Mouse (Mus musculus) frontal cortex, postnatal 25 days (tissue): ENCODE results near the gene Atrip.

Experiments used
- DNase-seq, 2 experiments: peaks; one replicate each; pipeline ENCODE4 v3.0.0; 2022; ENCODE audit warnings: low spot score in 2 of 2

Atrip gene

DNA sequence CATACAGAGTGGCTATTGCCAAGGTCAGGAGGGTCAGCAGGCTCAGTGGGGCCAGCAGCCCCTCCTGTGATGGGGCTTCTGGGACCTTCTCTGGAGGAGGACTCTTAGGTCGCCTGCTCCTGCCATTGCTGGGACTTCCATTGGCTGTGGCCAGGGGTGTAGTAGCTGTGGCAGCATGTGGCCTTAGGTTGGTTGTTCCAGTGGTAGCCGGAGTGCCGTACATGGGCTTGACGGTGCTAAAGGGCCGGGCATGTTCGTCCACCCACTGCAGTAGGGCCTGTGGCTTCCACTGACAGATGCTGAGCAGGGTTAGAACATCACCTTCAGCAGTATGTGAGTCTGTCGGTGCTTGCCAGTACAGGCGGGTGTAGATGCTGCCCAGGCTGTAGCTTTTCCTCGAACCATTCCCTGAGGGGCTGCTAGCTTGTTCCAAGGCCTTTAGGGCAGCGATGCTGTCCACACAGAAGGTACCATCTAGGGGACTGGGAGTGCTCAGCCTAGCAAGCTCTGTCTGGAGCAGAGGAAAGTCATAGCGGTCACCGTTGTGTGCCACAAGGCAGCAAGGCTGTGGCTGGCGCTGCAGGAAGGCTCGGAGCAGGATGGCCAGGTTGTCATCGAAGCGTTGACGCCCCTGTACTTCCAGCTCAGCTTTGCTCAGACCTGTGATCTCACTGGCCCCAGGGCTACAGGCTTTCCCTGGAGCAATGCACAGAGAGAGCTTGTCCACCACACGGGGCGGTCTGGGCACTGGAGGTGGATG, 15.7 kb downstream of the Atrip start:
- no peak for DNase-seq

DNA sequence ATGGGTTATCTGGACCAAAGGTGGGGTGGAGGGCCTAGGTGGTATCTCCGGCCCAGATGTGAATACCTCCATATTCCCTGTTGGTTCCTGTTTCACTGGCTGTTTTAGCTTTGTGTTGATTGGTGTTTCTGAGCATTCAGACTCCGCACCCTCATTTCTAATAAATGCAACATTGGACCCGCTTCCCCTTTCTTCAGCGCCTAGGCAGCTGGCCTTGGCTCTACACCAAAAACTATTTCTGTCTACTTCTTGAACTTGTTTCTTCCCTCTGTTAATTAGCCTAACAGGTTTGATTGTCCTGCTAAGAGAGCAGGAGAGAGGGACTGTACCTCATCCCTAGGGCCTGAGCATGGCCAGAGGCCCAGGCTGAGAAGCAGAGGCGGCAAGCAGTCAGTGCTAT, 16.4 kb downstream of the Atrip start:
- no peak for DNase-seq

DNA sequence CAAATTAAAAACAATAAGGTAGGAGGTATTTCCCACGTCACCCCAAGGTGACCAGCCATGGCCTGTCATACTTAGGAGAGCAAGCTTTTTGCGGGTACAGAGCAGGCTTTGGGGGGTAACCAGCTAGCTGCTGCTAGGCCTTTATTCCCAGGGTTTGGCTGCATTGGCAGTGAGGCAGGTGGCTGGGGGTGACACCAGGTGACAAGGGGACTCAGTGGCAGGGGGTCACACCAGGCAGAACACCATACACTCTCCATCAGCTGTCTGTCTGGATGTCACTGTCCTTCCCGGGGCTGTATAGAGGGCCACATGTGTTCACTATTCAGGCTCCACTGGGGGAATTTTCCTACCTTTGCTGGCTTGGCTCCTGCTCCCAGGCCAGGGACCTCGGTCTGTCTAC, 17.0 kb downstream of the Atrip start:
- DNase-seq = no peak

DNA sequence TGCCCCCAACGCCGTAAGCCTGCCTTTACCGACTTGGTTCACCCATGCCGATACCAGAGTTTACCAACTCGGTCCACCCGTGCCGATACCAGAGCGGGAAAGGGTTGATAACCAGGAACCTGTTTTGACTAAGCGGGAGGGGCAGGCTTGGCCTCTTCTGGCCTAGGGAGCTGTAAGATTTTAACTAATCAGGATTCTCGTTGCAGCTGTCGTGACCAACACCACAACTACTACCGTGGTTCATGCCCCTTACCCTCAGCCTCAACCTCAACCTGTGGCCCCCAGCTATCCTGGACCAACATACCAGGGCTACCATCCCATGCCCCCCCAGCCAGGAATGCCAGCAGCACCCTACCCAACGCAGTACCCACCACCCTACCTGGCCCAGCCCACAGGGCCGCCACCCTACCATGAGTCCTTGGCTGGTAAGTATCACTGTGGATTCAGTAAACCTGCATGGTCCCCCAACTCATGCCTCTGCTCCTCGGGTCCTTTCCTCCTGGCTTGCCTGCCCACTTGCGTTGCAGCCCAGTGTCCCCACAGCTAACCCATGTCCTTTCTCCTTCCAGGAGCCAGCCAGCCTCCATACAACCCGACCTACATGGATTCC, 17.7 kb downstream of the Atrip start:
- no peak for DNase-seq

DNA sequence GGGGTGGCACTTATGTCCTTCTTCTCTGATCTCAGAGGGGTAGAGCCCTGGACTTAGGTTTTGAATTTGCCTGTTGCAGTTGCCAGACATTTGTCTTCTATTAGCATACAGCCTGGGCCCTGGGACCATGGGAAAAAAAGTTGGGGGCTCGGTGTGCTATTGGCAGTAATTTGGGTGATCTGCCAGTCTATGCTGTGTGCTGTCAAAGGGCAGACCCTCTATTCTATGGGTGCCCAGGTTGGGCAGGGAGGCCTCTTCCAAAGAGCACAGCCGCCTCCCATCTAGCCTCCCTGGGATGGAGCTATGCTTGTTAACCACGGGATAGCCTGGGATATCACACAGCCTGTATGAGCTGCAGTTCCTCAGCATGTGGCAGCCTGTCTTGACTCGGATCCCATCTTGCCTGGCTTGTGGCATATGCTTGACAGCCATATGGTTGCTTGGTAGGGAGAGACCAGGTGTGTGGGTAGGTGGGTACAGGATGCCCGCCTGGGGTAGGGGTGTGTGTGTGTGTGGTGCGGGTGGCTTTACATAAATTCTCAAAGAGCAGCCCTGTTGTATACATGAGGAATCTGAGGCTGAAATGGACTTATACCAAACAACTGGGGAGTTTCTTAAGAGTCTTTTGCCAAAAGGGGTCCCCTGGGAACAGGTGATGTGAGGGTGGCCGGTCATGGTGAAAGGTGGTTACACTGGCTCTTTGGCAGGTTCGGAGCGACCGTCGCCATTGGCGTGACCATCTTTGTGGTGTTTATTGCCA, 18.5 kb downstream of the Atrip start:
- DNase-seq = no peak

DNA sequence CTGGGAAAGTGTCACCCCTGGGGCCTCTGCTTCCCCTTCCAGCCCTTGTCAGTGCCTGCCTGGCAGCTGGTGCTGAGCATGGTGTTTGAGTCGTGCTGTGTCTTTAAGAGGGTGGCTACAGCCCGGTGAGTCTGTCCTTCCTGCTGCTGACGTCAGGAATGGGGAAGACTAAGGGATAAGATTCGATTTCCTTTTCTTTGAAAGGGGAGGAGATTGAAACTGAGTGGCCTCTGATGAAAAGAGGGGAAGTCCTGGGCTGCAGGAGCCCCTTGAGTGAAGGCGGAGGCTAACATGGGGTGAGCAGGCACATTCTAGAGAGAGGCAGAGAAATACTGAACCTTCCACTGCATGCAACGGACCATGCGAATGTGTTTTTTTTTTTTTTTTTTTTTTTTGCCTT, 19.2 kb downstream of the Atrip start:
- DNase-seq = peak in 1 of 2 experiments; percentile 60

DNA sequence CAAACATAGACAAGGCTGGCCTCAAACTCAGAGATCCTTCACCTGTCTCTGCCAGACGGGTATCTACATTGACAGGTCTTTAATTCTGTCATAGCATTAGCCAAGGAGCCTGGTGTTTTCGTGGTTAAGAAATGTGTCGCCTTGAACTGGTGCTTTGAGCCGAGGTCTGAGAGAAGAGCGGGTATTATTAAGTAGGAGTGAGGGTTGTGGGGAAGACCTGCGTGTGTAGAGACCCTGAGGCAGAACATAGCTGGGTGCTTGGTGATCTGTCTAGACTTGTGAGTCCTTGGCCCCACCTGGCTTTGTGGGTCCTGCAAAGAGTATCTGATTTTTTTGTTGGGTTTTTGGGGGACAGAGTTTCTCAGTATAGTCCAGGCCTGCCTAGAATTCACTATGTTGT, 20.1 kb downstream of the Atrip start:
- no peak for DNase-seq

DNA sequence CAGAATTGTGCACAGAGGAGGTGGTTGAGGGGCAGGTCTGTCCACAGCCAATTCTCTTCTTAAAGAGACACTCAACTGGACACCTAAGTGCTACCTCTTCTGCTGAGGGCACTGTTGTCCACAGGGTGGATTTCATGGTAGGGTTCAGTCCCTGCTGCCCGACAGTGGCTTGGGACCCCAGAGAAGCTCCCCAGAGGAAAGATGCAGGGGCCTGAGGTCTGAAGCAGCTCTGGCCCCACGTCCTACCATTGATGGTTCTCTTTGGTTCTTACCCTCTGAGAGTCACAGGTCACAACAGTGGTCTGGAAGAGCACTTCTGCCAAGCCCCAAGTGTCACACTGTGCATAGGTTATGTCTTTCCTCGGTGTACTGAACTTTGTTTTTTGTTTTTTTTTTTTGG, 20.6 kb downstream of the Atrip start:
- DNase-seq = no peak

DNA sequence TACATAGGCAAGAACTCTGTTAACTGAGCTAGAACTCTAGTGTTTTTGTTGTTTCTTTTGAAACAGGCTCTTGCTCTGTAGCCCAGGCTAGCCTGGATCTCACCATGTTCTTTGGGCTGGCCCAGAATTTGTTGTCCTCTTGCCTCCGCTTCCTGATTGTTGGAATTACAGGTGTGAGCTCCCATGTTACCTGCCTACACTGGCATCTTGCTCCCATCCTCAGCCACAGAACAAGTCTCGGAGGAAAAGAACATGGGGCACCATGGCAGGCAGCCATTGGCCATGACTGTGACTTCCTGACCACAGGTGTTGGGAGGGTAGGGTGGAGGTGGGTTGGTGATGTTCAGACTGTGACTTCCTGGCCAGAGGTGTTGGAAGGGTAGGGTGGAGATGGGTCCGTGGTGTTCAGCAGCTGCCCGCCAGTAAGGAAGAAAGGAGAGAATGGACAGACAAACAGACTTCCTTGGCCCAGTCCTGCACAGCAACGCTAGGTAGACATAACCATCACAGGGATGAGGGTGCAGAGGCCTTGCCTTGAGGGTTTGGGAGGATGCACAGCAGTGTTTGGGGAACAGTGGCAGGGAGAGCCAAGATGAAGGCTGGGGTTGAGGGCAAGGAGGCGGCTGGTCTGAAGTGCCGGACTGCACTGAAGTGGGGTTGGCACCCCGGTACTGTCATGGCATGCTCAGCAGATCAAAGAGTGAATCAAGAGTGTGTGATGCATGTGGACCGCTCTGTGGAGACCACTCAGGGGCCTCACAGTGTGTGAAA, 21.2 kb downstream of the Atrip start:
- DNase-seq = no peak

DNA sequence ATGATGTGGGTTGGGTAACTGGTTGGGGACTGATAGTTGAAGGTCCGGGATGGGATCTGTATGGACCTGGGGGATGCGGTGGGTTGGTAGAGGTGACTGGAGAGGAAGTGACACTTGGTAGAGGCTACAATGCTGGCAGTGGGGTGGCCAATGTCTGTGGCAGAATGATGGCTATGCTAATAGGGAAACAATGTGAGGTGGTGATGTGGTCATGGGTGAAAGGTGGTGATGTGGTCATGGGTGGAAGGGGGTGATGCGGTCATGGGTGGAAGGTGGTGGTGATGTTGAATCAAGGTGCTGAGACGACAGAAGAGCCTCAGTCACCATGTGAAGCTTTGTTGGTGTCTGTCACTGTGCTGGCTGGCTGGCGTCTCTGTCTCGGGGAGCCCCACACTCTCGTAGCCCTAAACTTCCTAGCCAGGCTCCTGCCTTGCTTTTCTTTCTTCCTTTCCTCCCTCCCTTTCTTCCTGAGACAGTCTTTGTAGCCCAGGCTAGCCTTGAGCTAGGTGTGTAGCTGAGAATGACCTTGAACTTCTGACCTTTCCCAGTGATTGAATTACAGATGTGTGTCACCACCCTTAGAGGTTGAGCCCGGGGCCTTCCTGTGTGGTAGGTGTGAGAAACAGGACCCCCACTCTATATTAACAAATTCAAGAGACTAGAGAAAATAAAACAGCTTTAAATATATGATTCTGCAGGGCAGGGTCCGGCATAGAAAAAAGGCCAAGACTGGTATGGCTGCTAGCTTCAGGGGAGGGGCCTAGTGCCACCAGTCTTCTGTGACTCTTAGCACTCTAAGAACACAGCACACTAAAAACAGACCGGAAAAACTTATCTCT, 22.1 kb downstream of the Atrip start:
- DNase-seq = no peak

DNA sequence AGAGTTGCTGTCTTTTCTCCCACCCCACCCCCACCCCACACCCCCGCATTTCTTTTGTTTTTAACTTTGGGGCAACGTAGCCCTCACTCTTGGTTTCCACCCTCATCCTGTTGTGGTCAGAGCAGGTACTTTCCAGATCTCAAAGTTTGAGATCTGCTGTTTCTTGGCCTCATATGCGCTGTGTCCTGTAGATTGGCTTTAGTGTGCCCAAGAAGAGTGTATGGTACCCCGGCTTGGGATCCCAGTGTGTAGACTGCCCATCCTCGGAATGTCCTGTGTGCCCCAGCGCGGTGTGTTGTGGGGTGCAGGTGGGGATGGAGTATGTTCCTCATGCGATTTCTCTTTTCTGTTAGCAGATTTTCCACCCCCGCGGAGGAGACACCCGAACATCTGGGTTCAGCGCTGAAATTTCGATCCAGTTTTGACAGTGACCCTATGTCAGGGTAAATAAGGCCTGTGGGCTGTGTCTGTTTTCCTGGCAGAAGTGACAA, 22.9 kb downstream of the Atrip start:
- no peak for DNase-seq

DNA sequence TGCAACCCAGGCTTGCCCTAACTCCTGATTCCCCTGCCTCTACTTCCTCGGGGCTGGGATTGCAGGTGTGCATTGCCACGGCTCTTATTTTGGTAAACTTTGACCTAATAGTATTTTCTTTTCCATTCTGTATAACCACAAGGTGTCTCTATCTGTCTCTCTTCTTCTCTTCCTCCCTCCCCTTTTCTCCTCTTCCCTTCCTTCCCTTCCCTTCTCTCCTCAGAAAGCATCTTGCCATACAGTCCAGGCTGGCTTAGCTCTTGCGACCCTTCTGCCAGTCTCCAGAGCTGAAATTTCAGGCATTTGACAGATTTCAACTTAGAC, 23.3 kb downstream of the Atrip start:
- no peak for DNase-seq

DNA sequence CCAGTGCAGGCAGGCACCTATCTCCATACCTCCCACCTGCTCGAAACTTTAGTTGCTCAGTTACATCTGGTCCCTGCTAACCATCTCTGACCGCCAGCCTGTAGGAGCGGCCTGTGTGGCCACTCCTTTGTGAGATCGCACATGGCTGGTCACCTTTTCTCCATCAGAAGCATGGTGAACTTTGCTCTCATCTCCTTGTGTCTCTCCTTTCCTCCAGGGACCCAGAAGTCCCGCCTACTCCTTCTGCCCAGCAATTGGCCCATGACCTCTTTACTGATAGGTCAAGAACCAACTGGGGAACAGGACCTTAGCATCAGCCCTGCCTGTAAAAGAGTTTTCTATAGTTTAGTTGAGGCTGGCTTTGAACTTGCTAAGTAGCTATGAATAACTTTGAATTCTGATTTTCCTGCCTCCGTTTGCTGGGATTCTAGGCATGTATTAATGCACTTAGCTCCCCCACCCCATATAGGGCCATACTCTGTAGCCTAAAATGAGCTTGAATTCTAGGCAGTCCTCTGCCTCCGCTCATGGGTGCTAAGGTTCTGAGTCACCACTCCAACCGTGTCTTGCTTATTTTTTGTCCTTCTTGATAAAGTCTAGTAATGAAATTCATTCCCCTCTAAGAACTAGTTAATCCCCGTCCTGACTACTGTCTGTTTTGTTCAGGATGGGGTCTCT, 23.8 kb downstream of the Atrip start:
- DNase-seq = no peak

DNA sequence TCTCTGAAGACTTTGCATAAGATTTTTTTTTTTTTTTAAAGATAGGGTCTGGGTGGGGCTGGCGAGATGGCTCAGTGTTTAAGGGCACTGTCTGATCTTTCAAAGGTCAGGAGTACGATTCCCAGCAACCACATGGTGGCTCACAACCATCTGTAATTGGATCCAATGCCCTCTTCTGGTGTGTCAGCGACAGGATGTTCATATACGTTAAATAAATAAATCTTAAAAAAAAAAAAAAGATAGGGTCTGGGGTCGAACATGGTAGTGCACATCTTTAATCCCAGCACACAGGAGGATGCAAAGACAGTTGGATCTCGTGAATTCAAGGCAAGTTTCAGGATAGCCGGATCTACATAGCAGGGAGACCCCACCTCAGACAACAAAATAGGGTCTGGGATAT, 24.6 kb downstream of the Atrip start:
- DNase-seq = no peak

DNA sequence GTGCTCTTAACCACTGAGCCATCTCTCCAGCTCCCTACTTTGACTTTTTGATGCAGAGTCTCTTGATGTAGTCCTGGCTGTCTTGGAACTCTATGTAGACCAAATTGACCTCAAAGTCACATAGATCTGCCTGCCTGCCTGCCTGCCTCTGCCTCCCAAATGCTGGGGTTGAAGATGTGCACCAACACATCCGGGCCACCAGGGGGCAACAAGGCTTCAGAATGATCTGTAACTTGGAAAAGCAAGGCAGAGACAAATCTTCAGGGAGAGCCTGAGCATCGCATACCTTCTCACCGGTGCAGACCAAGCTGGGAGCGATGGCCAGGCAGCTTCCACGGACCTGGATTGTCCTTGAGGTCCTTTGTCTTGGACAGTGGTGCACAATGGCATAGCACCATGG, 27.6 kb downstream of the Atrip start:
- no peak for DNase-seq

DNA sequence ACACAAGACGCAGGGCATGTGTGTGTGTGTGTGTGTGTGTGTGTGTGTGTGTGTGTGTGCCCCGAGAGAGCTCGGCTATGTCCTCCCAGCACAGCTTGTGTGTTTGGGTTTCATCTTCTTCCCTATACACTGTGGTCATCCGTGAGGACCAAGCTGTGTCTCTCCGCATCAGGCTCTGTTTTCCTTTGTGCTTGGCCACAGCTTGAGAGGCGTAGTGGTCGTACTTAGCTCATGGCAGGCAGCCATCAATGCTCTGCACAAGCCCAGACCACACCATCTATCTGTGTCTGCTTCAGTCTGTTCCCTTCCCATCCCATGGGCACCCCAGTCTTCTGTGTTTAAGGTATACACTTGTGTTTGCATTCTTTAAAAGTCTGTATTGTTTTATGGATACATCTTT, 32.6 kb downstream of the Atrip start:
- no peak for DNase-seq

DNA sequence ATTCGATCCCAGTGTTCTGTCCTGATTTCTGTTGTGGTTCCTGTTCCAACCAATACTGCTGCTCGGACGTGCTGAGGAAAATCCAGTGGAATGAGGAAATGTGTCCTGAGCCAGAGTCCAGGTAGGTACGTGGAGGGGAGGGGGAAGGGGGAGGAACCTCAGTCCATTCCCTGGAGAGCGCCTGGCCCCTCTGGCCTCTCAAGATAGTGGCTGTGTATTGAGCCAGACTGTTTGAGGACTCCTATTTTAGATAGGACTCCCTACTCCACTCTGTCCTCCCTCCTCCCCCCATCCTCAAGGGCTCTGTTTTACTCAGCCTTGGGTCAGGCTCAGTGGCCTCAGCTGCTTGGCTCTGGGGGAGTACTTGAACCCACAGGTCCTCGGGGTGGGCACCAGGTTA, 33.0 kb downstream of the Atrip start:
- DNase-seq = no peak

DNA sequence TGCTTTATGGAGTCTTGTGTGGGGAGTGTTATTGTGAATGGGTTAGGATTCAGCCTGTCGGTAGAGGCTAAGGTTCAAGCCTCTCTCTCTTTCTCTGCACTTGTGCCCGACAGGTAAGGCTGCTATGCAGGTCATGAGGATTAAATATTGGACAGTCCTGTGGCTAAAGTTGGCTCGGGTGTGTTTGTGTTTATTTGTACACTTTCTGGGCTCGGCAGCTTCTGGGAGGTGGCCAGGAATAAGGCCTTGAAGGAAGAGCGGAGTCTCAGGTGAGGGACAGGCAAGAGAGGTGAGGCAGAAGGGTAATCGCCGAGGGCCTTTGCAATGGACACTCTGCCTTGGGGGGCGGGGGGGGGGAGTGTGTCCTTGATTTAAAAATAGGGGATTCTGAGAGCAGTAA, 33.7 kb downstream of the Atrip start:
- no peak for DNase-seq

DNA sequence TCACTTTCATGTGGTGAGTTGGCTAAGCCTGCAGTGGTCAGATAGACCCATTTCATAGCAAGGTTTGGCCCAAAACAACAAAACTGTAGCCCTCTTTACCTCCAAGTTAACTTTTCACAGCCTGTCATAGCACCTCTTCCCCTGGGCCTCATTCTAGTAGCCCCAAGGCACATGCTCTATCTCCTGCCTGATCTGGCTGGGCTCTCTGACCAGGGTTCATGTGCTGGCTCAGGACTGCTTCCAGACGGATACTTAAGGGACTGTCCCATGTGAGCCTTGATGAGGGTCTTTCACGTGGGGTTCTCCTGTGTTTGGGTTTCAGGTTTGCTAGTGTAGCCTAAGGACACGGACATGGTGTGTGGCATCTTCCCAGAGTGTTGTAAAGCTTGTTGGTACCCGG, 34.2 kb downstream of the Atrip start:
- DNase-seq = no peak

DNA sequence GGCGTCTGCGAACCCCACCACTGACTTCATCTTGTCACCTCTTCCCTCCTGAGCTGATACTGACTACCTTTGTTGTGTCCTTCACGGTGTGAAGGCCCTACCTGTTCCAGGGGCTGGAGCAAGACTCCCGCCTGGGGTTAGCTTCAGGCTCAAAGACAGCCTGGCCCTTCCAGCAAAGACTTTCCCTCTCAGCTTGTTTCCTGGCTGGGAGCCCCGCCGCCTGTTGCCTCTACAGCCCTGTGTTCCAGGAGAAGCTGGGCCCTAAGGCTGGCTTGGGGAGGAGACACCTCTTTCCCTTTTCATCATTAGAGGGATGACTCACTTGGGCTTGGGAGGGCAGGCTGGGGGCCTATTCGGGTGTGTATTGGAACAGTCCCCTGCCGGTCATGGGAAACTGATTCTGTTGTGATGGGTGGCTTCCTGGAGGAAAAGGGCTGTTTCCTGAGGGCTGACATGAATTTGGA, 35.0 kb downstream of the Atrip start:
- no peak for DNase-seq
